Mouse (Mus musculus): ENCODE measurements around the gene Gtpbp1.
A peak's percentile ranks its signal among the peaks of the same experiment; 100 is the strongest.

The Gtpbp1 gene

DNA sequence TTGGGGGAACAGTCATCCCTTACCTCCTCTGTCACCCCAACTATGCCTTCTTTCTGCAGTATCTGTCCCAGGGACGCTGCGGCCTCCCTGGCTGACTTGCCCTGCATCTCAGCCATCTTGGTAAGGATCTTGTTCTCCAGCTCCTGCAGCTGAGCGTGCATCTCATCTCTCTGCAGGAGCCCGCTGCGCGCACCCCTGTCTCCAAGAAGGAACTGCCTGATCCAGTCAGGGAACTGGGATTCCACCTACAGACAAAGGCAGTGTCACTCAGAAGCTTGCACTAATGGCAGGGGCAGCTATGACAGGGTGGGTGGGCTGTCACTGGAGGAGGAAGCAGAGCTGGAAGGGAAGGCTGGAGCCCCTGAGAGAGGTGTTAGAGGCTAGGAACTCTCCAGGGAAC, 37.2 kb downstream of the Gtpbp1 start:
- no peak for DNase-seq (ENCODE audit: low spot score)

DNA sequence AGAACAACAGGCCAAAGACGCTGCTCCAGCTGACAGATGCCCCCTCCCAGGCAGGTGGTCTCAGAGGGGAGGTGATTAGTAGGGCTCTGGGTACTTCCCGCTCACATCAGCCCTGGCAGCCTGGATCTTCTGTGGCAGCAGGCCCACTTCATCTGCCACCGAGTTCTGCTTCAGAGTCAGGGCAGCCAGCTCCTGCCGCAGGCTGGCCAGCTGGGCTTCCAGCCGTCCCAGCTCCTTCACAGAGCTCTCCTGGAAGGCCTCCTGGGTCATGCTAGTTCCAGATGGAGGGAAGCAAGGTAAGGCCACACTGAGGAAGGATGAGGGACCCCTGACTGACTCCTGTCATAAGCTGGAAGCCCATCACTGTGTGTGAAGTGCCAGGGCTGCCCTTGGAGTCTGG, 37.7 kb downstream of the Gtpbp1 start:
- DNase-seq (ENCODE audit: low spot score), result no peak

DNA sequence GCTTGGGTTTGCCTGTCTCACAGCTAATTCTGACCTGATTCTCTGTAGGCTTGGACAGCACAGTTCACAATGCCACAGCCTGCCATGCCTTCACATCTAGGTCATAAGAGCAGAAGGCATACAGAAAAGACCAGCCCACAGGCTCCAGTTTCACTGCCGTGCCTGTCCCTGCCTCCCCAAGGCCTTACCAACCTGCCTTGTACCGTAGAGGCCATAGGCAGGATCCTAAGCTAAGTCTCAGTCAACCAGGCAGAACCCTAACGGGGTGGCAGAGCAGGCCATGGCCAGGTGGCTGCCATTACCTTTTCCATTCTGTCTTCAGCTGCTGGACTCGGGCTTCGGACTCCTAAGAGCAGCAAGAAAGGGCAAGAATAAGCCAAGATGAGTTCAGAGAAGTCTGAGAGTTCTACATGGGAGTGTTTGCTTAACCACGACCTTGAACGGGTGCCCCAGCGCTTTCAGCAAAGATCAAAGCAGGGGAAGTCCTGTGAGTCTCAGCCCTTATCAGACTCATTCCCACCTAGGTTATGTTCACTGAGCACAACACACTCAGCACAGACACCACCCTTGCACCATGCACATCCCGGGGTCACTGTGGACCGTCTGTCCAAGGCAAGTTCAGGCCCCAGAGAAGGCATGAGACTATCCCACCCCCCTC, 38.2 kb downstream of the Gtpbp1 start:
- DNase-seq (ENCODE audit: low spot score), result no peak

- no peak for DNase-seq (ENCODE audit: low spot score)
Observed at GRCm38 (mm10) chr15:79731554-79731953, 40.9 kb downstream of the Gtpbp1 start.

GRCm38 (mm10) chr15:79733192-79733591, 42.5 kb downstream of the Gtpbp1 start:
- no peak for DNase-seq (ENCODE audit: low spot score)

DNA sequence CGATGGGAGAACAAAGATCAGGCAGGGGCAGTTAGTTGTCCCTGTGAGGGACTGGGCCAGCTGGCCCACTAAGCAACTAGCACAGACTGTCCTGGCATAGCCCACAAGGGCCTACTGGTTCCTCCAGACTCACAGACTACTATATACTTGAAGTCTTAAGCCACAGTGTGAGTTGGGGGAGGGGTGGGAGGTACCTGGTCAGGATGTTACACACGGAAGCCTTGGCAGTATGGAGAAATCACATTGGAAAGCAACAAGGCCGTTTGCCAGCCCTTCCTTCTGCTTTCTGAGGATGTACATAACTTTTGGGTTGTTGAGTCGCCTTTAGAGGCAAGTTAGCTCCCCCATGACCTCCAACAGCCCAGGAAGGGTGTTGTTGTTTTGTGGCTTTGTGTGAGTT, 43.0 kb downstream of the Gtpbp1 start:
- no peak for DNase-seq (ENCODE audit: low spot score)

DNA sequence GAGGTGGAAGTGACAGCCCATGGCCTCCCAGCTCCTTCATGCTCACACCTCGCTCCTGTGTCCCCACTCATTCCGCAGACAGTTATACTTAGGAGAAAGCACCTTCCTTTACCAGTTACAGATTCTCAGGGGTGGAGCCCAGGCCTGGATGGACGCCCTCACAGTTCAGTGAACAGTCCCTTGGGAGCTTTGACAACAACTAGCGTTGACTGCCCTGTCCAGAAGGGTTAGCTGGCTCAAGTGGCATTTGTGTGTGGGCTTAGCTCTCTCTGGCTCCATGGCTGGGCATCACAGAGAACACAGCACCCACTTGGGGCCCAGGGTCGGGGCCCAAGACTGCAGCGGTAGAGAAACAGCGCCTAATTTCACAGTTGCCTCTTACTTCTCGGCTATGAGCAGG, 43.7 kb downstream of the Gtpbp1 start:
- no peak for DNase-seq (ENCODE audit: low spot score)

DNA sequence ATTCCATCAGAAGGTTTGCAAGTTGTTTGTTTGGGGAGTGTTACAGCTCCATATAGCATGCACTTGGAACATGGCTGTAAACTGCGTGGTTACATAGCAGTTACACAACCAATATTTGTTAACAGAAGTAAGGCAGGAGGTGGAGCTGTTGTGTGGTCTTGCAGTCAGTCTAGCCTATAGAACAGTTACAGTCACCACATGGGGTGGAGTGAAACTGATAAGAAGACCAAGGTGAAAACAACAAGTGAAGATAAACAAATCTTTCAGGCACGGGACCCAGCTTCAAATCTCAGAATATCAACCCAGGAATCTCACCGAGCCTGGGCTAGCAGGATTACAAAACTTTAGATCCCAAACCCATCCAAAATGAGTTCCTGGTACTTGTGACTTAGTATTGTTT, 50.1 kb downstream of the Gtpbp1 start:
- DNase-seq (ENCODE audit: low spot score), result no peak

GRCm38 (mm10) chr15:79741173-79741858, 50.7 kb downstream of the Gtpbp1 start:
- no peak for DNase-seq (ENCODE audit: low spot score)

DNA sequence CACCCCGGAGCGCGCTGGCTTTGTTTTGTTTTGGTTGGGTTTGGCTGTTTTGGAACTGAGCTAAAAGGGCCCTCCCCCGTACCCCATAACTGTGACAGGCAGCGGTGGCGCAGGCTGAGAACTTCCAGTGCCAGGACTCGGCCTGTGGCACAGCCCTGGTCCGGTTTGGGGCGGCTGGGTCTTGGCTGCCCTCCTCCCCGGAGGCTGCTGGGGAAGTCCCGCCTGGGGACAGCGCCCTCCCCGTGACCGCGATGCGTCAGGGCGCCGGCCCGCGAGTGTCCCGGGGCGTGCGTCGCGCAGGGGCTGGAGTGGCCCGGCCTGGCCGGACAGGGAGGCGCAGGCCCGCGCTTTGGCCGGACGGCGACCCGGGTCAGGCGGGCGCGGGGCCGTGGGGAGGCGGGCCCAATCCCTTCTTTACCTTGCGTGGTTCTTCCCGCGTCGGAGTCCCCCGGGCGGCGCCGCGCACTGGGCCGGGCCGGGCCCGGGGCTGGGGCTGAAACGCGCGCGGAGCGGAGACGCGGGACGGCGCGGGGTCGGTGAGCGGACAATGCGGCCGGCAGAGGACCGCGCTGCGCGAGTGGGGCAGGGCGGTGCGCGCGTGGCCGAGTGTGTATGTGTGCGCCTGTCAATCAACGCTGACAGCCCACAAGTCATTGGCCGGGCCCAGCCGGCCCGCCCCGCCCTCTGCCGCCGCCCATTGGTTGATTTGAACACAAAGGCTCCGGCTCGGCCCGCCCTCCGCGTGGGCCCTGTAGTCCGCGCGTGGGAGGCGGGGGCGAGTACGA, 51.5 kb downstream of the Gtpbp1 start, which contains the start of gene Sun2:
Gene Sun2, minus strand, starts transcription at position 616 of the 785 bp plus-strand sequence.
- peak; percentile 93 for DNase-seq (ENCODE audit: low spot score)

DNA sequence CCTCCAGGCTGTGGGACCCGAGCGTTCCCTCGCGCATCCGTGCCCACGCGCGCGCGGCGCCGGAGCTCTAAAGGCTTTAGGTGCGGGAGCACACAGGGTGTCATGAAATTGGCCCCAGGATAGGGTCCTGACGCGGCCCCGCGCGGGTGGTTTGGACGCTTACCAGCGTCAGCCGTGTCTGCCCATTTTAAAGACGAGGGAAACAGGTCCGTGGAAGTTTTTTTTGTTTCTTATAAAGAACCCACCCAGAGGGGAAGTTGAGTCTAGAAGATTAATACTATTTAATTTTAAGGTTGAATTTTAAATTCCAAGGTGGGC, 52.0 kb downstream of the Gtpbp1 start:
- DNase-seq (ENCODE audit: low spot score), result no peak

DNA sequence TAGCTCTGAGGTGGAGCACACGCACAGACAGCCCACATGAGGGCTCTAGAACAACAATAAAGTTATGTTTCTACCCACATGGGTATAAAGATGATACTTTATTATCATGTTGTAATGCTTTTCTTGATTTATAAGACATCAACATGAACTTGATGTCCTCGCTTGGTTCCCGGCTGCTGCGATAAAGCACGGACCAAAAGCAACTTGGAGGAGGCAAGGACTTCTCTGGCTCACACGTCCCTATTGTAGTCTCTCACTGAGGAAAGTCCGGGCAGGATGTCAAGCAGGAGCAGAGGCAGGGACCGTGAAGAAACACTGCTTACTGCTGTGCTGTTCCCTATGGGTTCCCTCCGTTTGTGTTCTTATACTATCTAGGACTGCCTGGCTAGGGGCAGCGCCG, 53.4 kb downstream of the Gtpbp1 start:
- no peak for DNase-seq (ENCODE audit: low spot score)

- no peak for DNase-seq (ENCODE audit: low spot score)
Observed at GRCm38 (mm10) chr15:79744742-79745141, 54.1 kb downstream of the Gtpbp1 start.

DNA sequence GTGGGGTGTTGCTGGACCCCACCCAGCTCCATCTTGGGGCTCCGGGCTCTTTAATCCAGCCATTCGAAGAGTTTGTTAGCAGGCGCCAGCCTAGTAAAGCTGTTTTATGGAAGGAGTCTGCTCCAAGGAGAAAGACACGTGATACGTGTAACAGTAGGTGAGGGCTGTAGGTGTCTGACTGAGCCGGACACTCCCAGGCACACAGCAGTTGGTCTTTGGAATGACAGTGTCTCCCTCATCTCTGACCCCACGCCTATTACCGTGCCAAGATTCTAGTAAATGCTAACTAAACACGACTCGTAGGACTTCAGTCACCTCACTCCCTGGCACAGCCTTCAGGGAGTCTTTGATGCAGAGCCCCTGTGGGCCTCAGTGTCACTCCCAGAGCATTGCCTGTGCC, 54.7 kb downstream of the Gtpbp1 start:
- no peak for DNase-seq (ENCODE audit: low spot score)

- no peak for DNase-seq (ENCODE audit: low spot score)
Observed at GRCm38 (mm10) chr15:79745883-79746282, 55.2 kb downstream of the Gtpbp1 start.

- DNase-seq (ENCODE audit: low spot score), result no peak
Observed at GRCm38 (mm10) chr15:79747998-79748397, 57.4 kb downstream of the Gtpbp1 start.

DNA sequence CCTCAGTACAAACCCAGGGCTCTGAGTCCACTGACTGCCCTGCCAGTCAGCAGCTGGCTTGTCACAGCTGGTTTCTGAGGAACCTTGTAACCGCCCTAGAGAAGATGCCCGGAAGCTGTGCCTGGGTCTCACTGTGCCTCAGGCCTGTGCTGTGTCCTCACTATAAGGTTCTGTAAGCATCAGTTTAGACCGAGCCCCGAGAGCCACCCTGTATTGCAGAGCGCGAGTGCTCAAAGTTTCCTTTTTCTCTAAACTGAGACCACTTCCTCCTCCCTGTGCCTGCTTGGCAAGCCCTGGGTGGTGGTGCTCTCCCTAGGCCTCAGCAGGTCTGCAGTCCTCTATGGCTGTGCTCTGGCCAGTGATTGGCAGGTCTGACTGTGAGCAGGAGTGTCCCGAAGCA, 58.5 kb downstream of the Gtpbp1 start:
- no peak for DNase-seq (ENCODE audit: low spot score)

DNA sequence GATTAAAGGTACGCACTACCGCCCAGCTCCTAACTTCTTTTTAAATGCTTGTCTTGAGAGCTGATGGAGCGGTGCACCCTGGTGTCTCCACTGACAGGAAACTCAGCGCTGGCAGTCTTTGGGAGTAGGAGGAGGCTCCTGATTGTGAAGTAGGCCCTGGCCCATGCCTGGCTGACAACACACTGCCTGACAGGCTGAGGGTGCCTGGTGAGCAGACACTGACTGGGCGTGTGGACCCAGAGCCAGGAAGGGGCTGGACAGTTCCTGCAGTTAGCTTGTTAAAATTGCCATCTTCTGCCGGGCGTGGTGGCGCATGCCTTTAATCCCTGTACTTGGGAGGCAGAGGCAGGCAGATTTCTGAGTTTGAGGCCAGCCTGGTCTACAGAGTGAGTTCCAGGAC, 59.6 kb downstream of the Gtpbp1 start:
- no peak for DNase-seq (ENCODE audit: low spot score)

- peak; percentile 43 for DNase-seq (ENCODE audit: low spot score)
Observed at GRCm38 (mm10) chr15:79751772-79752171, 61.1 kb downstream of the Gtpbp1 start.

DNA sequence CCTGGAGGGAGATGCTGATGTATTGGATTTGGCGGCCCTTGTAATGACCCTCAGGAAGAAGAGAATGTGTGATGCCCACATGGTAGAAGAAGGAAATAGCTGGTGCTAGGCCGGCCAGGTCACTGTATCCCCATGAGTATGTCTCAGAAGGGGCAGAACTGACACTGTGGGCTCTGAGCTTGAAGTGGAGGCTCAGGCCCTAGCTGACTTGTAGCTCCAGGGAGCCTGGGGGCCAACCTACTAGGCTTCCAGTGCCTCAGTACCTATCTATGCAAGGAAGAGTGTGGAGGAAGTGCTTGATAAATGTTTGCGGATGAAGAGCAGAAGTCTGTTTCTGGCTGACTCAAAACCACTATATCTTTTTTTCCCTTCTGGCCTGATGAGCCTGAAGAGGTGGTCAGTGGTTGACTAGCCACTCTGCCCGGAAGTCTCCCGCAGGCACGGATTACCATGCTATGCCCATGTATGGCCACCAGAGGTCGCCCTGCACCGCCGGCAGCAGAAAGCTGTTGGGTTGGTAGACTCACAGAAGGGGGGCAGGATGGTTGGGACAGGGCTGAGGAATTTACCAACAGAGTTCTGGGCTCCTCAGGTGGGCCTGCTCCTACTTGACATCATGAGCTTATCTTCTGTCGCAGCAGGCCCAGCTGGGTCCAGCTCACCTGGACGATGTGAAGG, 62.2 kb downstream of the Gtpbp1 start:
- DNase-seq (ENCODE audit: low spot score), result peak; percentile 76

GRCm38 (mm10) chr15:79753420-79753752, 62.7 kb downstream of the Gtpbp1 start:
- DNase-seq (ENCODE audit: low spot score), result no peak

GRCm38 (mm10) chr15:79753873-79754272, 63.2 kb downstream of the Gtpbp1 start:
- no peak for DNase-seq (ENCODE audit: low spot score)

DNA sequence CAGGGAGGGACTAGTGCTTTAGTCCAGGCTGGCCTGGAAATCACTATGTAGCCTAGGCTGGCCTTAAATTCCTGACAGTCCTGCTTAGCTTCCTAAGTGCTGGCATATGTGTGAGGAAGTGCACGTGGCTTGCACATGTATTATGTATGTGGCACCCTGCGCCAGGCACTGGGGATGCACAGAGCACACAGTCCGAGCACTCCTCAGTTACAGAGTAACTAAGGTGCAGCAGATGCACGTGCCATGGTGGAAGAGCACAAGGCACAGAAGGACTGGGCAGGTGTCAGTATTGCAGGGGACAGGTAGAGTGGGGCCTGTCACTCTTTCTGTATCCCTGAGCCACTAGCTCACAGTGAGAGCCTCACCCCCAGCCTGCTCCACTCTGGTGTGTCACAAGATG, 64.5 kb downstream of the Gtpbp1 start:
- DNase-seq (ENCODE audit: low spot score), result no peak

Measured in layer of hippocampus, adult 11-12 months (tissue).